Mouse (Mus musculus) frontal cortex, adult 2 months (tissue): Measurements from ENCODE around the gene Csrnp1. TPM values are rescaled to one million over a fixed set of nuclear protein-coding genes. Genes with fewer than 3 reads are reported as not detected.
A peak's percentile ranks its signal among the peaks of the same experiment; 100 is the strongest.
"Not testable (repeated sequence)": the region's sequence is repeated elsewhere in the genome, so short reads cannot be mapped to it uniquely, and the experiment has no call there.

Experiments used
- DNase-seq, 2 experiments: peaks; one replicate each; pipeline ENCODE4 v3.0.0; 2022; ENCODE audit warnings: low spot score in 1 of 2; ENCODE audit errors: extremely low spot score in 1 of 2
- polyA plus RNA-seq: library from polyadenylated mRNA; depleted of rRNA; stranded (reverse); fragments of >200 nt; gene quantifications from 2 replicates; pipeline ENCODE4 v1.2.3, GENCODE M21; 2012; rRNA removed

Csrnp1 gene
- 11.2 and 16.6 TPM in 2 replicates for polyA plus RNA-seq

DNA sequence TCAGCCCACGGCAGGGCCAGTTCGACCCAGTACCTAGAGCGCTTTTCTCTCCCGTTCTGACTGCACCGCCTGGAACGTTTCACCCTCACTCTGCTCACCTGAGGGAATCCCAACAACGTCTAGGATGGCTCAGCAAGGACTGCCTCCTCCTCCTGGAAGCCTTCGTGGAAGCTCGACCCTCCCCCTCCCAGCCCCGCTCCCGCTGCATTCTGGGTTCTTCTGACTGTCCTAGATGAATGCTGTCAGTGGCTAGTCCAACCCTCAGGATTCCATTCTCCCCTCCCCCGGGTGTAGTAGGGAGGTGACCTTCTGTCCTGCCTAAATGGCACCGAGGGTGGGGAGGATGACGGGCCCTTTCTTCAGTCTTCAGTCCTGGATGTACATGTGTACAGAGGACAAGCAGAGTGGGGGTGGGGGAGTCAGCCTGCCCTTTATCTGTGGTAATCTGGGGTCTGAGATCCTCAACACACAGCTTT, at the start of gene Csrnp1:
Csrnp1 (minus strand) TSS at position 123 of the 476 bp plus-strand sequence.
- DNase-seq, result no peak

GRCm38 (mm10) chr9:120032710-120033109, 48.3 kb upstream of the Csrnp1 start:
- no peak for DNase-seq

DNA sequence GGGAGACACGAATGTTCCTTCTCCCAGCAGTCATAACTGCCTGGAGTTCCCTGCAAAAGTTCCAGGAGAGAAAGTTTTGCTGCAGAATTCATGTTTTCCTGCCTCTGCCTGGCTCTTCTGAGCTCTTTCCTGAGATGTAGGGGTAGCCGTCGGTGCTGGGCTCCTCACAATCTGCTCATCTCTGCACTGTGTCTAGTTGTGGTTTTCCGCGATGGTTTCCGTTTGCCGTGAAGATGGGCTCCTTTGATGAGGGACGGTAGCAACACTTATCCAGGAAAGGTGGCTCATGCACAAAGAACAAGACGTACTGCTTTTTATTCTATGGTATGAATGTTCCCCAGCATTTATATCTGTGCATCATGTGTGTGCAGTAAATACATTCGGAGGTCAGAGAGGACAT, 46.0 kb upstream of the Csrnp1 start:
- no peak for DNase-seq

GRCm38 (mm10) chr9:120029880-120030279, 45.4 kb upstream of the Csrnp1 start:
- no peak for DNase-seq

- DNase-seq, result peak in 1 of 2 experiments; percentile 72
These were observed 43.1 kb upstream of the Csrnp1 start for GRCm38 (mm10) chr9:120027401-120028151.

- DNase-seq, result no peak
These were observed 40.2 kb upstream of the Csrnp1 start for GRCm38 (mm10) chr9:120024625-120025024.

- DNase-seq, result peak in 1 of 2 experiments; percentile 52
These were observed 39.7 kb upstream of the Csrnp1 start for GRCm38 (mm10) chr9:120024171-120024570.

DNA sequence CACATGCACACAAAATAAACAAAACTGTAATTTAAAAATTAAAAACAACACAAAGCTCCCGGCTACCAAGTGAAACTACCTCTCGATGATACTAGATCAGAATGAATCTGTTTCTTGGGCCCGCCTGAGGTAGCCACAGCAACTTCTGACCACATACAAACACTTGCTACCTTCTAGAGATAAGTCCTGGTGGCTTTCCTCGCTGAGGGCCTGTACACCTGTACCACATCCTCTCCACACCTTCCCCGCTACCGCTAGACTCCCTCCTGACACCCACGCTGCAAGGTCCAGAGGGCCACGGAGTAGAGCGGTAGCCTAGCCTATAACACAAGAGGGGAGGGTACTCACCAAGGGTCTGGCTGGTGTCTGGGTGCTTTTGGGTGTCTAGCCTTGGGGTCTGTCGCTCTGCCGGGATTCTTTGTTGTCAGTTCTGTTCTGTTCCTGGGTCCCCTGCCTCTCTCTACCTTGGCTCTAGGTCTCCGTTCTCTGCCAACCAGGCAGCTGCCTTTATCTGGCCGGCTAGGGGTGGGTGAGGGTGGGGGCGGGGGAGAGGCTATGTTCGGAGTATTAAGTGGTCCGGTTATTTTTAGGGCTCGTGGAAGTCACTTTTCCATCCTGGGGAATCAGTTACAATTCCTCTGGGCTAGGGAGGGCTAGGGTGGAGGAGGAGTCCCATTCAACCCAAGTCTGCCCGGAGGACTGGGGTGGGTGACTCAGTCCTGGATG, 38.8 kb upstream of the Csrnp1 start, which contains the start of gene Xirp1:
Xirp1 (minus strand) TSS at position 513 of the 726 bp plus-strand sequence.
- DNase-seq, result no peak

DNA sequence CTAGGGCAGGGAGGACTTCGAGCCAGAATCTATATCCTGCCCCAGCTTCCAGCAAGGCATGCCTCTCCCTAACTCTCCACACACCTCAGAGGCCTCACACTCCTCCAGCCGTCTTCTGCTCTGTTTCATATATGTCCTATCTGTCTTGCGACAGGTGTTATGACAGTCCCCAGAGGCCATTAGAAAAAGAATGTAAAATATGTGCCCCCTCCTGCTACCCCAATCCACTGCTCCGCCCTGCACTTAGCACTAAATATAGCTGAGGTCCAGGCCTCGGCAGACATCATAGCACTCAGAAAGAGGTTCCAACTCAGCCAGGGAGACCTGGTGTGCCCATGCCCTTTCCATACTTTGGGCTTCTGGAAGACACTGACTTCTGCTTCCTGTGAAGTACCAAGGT, 36.7 kb upstream of the Csrnp1 start:
- no peak for DNase-seq

GRCm38 (mm10) chr9:120020285-120020890, 35.9 kb upstream of the Csrnp1 start:
- DNase-seq, result peak; percentile 49 to 91

DNA sequence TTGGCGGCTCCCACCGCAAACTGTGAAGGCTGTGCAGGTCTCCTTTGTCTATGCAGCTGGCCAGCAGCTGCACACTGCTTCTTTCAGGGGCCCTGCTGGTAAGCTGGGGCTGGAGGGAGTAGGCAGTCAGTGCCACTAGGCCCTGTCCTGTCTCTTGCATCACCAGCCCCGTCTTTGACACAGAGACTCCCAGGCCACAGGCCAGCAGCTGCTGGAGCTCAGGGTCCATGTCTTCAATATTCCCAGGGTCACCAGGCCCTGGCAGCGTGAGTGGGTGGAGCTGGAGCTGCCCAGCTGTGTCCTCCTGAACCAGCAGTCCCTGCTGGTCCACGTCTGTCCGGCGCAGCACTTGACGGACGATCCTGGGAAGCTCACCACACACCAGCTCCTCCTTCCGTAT, 32.5 kb upstream of the Csrnp1 start:
- DNase-seq, result no peak

- DNase-seq, result no peak
These were observed 30.4 kb upstream of the Csrnp1 start for GRCm38 (mm10) chr9:120014828-120015227.

DNA sequence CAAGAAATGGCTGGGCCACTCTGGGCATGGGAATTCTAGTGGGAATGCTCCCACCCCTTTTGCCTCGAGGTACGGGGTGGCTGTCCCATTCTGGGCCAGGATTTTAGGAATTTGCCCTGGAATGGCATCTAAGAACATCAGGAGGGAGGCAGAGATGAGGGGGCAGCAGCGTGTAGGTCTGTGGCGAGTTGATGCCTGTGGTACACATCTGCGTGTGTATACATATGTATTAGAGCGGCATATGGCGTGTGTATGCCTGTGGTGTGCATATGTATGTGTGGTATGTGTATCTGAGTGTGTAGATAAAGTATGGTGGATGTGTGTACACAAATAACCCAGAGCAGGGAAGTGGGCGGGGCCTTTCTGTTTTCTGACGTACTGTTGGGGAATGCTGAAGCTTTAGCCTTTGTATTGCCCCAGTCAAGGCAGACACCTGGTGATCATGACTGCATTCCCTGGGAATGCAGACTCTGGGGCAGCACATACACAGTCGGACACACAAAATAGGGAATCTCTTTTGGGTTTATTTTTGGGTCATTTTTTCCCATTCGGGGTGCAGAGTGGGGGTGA, 28.9 kb upstream of the Csrnp1 start:
- DNase-seq, result no peak

DNA sequence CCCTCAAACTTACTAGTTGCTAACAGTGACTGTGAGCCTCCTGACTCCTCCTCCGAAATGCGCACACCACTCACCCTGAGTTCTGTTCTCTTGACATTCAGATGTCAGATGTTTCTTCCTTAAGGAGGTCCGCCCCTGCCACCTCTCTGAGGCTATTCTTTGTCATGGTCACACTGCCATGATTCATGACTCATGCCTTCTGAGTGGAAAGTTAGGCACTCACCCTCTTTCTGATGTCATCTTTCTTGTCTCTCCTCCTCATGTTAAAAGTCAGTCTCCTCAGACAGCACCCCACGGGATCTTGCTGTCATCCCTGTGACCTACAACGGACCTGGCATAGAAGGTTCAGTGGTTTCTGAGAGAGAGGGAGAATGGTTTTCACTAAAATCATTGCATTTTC, 28.3 kb upstream of the Csrnp1 start:
- peak; percentile 34 to 57 for DNase-seq

GRCm38 (mm10) chr9:120012161-120012560, 27.7 kb upstream of the Csrnp1 start:
- not testable (repeated sequence) for DNase-seq

GRCm38 (mm10) chr9:120011533-120011932, 27.1 kb upstream of the Csrnp1 start:
- DNase-seq, result peak; percentile 63 to 80

GRCm38 (mm10) chr9:120010781-120011511, 26.5 kb upstream of the Csrnp1 start:
- DNase-seq, result peak; percentile 89 to 98

DNA sequence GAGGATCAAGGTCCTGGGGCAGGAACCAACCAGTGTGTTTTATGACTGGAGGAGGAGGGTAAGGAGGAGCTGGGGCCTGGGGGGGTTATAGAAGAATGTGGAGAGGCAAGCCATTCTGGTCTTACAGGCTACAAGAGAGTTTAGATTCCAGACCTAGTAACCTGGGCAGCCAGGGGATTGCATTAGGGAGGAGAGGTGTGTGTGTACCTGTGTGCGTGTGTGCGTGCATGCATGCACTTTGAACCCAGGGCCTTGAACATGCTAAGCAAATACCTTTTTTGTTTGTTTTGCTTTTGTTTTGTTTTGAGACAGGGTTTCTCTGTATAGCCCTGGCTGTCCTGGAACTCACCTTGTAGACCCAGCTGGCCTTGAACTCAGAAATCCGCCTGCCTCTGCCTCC, 25.4 kb upstream of the Csrnp1 start:
- no peak for DNase-seq

DNA sequence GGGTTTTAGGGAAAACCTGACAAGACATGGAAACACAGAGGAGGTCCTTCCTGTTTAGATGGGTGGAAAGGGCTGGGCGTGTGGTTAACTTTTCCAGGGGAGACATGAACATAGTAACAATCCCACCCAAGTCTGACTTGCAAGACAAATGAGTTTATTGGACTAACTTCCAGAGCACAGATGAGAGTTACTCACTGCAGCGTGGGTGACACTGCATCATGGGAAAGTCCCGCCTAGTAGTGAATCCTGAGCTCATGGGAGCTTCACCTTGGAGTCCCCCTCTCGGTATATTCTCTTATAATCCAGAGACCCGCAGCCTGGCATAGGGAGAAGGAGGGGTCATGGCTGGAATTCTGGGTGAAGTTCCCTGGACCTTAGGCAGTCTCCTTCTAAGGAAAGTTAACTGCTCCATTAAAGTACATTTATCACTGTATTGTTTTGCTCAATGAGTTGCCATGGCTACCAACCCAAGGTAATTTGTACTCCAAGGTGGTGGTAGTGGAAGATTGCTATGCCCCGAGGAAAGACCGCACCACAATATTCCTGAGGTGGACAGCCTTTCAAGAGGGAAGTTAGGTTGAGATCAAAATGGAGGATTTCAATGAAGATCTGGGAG, 24.9 kb upstream of the Csrnp1 start:
- no peak for DNase-seq

GRCm38 (mm10) chr9:120007833-120008232, 23.4 kb upstream of the Csrnp1 start:
- no peak for DNase-seq
